Mouse (Mus musculus) neural tube, embryonic 13.5 days (tissue): ENCODE results near the gene Mthfd1l. TPM values are rescaled to one million over a fixed set of nuclear protein-coding genes. Genes with fewer than 3 reads are reported as not detected.

Experiments
- ATAC-seq: fragments of 200-750 bp; cut with Nextera tagmentation; 2 replicates; pipeline ENCODE4 v1.8.0; 2017; ENCODE audit warnings: low read depth, mild to moderate bottlenecking, moderate TSS enrichment, moderate library complexity
- H3K27ac ChIP-seq: fragments of 300-500 bp; sonication (generic); replicated peaks from 2 replicates; pipeline ENCODE4 v1.5.1; 2015; ENCODE audit warnings: moderate library complexity, mild to moderate bottlenecking, inconsistent platforms
- H3K27me3 ChIP-seq: fragments of 300-500 bp; sonication (generic); 2 replicates; pipeline ENCODE4 v1.6.1; 2015; ENCODE audit warnings: mild to moderate bottlenecking, inconsistent platforms
- H3K36me3 ChIP-seq: fragments of 300-500 bp; sonication (generic); 2 replicates; pipeline ENCODE4 v1.6.1; 2015; ENCODE audit warnings: mild to moderate bottlenecking, inconsistent platforms
- H3K4me1 ChIP-seq: fragments of 300-500 bp; sonication (generic); replicated peaks from 2 replicates; pipeline ENCODE4 v1.6.1; 2015; ENCODE audit warnings: inconsistent platforms
- H3K4me2 ChIP-seq: fragments of 300-500 bp; sonication (generic); 2 replicates; pipeline ENCODE4 v1.6.1; 2015; ENCODE audit warnings: inconsistent platforms, mild to moderate bottlenecking, moderate library complexity
- H3K4me3 ChIP-seq: fragments of 300-500 bp; sonication (generic); 2 replicates; pipeline ENCODE4 v1.5.1; 2015; ENCODE audit warnings: mild to moderate bottlenecking, inconsistent platforms
- H3K9ac ChIP-seq: fragments of 300-500 bp; sonication (generic); 2 replicates; pipeline ENCODE4 v1.6.1; 2015; ENCODE audit warnings: moderate library complexity, mild to moderate bottlenecking, inconsistent platforms
- H3K9me3 ChIP-seq: fragments of 300-500 bp; sonication (generic); 2 replicates; pipeline ENCODE4 v1.6.1; 2016; ENCODE audit warnings: inconsistent platforms
- WGBS: fragments of 180-500 bp; shearing (Covaris S2); methylation state at CpG from one replicate; pipeline ENCODE4 v1.1.7; 2015; 5-methylcytosine and 5-hydroxymethylcytosine counted together
- polyA plus RNA-seq: library from polyadenylated mRNA; unstranded; fragments of >200 nt; fragmentation: Nextera tagmentation; extraction: Ambion mirVana; gene quantifications from 2 replicates; pipeline ENCODE4 v1.2.1, GENCODE M21; 2015

The Mthfd1l gene
- polyA plus RNA-seq, 1 experiment from 2014 or later = 6.2 TPM

- no peak overlapping the region for H3K4me3 ChIP-seq
- H3K36me3 ChIP-seq = 0 out of 2 replicates have a peak, but pooled peaks cover 3% of the 10 kb centered on the region
- WGBS = 86% methylated on average over 4 of the region's 4 CpGs
- no peak overlapping the region for H3K4me2 ChIP-seq
- H3K27me3 ChIP-seq = no peaks in the 10 kb centered on the region
- no peaks in the 10 kb centered on the region for H3K9me3 ChIP-seq
- no peak for ATAC-seq
- no peaks in the 10 kb centered on the region for H3K4me1 ChIP-seq
- H3K27ac ChIP-seq = no peak overlapping the region
- no peak overlapping the region for H3K9ac ChIP-seq
These were observed 54.5 kb downstream of the Mthfd1l start for GRCm38 (mm10) chr10:4027466-4027865.

GRCm38 (mm10) chr10:4028851-4029442 lies 56.0 kb downstream of the Mthfd1l start:
- Histone ChIP-seq H3K36me3 (0 out of 2 replicates have a peak, but pooled peaks cover 3% of the 10 kb centered on the region), H3K4me2 (no peak overlapping the region), H3K4me1 (no peaks in the 10 kb centered on the region), H3K4me3 (no peak overlapping the region), H3K27me3 (no peaks in the 10 kb centered on the region), H3K27ac (no peak overlapping the region), H3K9me3 (no peaks in the 10 kb centered on the region), H3K9ac (no peak overlapping the region)
- WGBS = 86% methylated on average over 15 of the region's 15 CpGs
- ATAC-seq = no peak

DNA sequence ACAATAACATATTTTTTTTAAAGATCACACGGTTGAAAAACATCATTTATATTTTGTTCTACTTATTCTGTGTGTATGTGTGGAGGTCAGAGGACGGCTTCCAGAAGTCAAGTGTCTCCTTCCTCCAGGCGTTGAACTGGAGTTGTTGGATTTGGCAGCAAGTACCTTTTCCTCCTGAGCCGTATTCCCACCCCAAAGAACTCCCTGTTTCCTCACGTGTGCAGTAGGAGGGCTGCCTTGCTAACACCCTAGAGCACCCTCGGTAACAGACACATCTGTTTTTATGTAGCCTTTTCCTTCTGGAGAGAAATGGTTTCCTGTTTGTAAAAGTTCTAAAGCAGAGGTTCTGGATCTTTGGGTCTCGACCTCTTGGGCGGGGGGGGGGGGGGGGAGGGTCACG lies 60.8 kb downstream of the Mthfd1l start:
- no peak overlapping the region for H3K4me3 ChIP-seq
- 0 out of 2 replicates have a peak, but pooled peaks cover 3% of the 10 kb centered on the region for H3K36me3 ChIP-seq
- H3K4me1 ChIP-seq = no peaks in the 10 kb centered on the region
- no peak overlapping the region for H3K4me2 ChIP-seq
- H3K9me3 ChIP-seq = no peaks in the 10 kb centered on the region
- no peaks in the 10 kb centered on the region for H3K27me3 ChIP-seq
- no peak overlapping the region for H3K27ac ChIP-seq
- no peak overlapping the region for H3K9ac ChIP-seq
- 79% methylated on average over 9 of the region's 9 CpGs for WGBS
- ATAC-seq = no peak

DNA sequence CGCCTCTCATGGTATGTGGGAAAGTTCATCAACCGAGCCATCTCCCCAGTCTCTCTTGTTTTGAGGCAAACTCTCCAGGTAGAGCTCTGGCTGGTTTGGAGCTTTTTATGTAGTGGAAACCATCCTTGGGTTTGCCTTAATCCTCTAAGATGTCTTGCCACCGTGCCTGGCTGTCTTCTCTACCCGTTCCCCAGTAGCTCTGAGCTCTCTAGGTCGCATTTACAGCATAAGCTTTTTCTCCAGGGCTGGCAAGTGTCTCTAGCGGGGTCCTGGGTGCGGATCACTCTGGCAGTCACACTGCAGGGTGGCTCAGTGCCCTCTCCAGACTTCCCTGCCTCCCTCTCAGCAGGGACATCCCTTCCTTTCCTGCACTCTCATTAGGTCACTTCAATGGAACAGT lies 63.6 kb downstream of the Mthfd1l start:
- Histone ChIP-seq H3K27ac (no peak overlapping the region), H3K9me3 (no peaks in the 10 kb centered on the region), H3K4me3 (no peak overlapping the region), H3K27me3 (no peaks in the 10 kb centered on the region), H3K36me3 (no peaks in the 10 kb centered on the region), H3K9ac (no peak overlapping the region), H3K4me2 (no peak overlapping the region), H3K4me1 (no peaks in the 10 kb centered on the region)
- WGBS = 93% methylated on average over 7 of the region's 7 CpGs
- ATAC-seq = no peak

- Histone ChIP-seq H3K36me3 (no peaks in the 10 kb centered on the region), H3K9ac (no peak overlapping the region), H3K9me3 (no peaks in the 10 kb centered on the region), H3K27ac (no peak overlapping the region), H3K4me1 (no peaks in the 10 kb centered on the region), H3K27me3 (no peaks in the 10 kb centered on the region), H3K4me3 (no peak overlapping the region), H3K4me2 (no peak overlapping the region)
- WGBS = 57% methylated on average over 3 of the region's 3 CpGs
- ATAC-seq = peak; percentile 32; the same call in 1 of the 2 replicates
These were observed 64.1 kb downstream of the Mthfd1l start for GRCm38 (mm10) chr10:4037066-4037465.

GRCm38 (mm10) chr10:4038576-4038975 lies 65.7 kb downstream of the Mthfd1l start:
- Histone ChIP-seq H3K36me3 (no peaks in the 10 kb centered on the region), H3K9ac (no peak overlapping the region), H3K4me2 (no peak overlapping the region), H3K9me3 (no peaks in the 10 kb centered on the region), H3K27me3 (no peaks in the 10 kb centered on the region), H3K4me1 (no peaks in the 10 kb centered on the region), H3K4me3 (no peak overlapping the region), H3K27ac (no peak overlapping the region)
- ATAC-seq = no peak
- 87% methylated on average over 11 of the region's 11 CpGs for WGBS

- Histone ChIP-seq H3K36me3 (no peaks in the 10 kb centered on the region), H3K4me3 (no peak overlapping the region), H3K4me1 (no peaks in the 10 kb centered on the region), H3K27me3 (no peaks in the 10 kb centered on the region), H3K9me3 (no peaks in the 10 kb centered on the region), H3K27ac (no peak overlapping the region), H3K4me2 (no peak overlapping the region), H3K9ac (no peak overlapping the region)
- 76% methylated on average over 9 of the region's 9 CpGs for WGBS
- ATAC-seq = no peak
These were observed 68.8 kb downstream of the Mthfd1l start for GRCm38 (mm10) chr10:4041691-4042090.

DNA sequence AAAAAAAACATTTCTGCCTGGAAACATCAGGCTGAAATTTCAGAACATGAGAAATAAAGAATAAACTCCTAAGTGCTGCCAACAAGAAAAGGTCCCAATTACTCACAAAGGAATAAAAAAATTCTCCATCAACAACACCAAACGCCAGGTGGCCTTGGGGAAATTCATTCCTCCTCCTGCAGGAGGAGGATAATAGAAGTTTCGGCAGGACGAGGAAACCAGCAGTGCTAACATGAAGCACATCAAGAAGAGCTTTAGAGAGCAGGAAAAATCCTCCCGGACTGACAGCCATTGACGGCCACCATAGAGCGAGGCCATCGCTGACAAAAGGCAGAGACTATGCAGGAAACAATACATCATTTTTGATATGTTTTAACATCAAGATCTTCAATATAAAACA lies 71.5 kb downstream of the Mthfd1l start:
- WGBS = 76% methylated on average over 7 of the region's 7 CpGs
- no peak for ATAC-seq
- no peaks in the 10 kb centered on the region for H3K4me1 ChIP-seq
- no peak overlapping the region for H3K9ac ChIP-seq
- no peak overlapping the region for H3K4me3 ChIP-seq
- H3K27ac ChIP-seq = no peak overlapping the region
- H3K36me3 ChIP-seq = no peaks in the 10 kb centered on the region
- H3K9me3 ChIP-seq = no peaks in the 10 kb centered on the region
- H3K27me3 ChIP-seq = no peaks in the 10 kb centered on the region
- no peak overlapping the region for H3K4me2 ChIP-seq

DNA sequence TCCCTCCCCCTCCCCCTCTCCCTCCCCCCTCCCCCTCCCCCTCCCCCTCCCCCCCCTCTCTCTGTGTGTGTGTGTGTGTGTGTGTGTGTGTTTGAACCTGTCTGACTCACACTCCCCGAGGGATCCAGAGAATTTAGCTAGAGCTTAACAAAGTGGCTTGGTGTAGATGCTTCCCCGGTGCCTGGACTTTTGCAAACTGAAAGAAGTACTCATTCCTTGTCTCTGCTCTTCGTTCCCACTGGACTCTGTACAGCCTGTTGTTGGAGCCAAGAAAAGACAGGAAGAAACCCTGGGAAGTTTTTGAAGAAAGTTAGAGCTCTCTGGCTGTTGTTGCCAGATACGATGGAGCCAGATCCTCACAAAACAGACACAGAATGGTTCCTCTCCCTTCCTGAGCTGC lies 73.6 kb downstream of the Mthfd1l start:
- Histone ChIP-seq H3K4me2 (no peak overlapping the region), H3K27me3 (no peaks in the 10 kb centered on the region), H3K4me1 (no peaks in the 10 kb centered on the region), H3K4me3 (no peak overlapping the region), H3K36me3 (no peaks in the 10 kb centered on the region), H3K9ac (no peak overlapping the region), H3K27ac (no peak overlapping the region), H3K9me3 (no peaks in the 10 kb centered on the region)
- ATAC-seq = no peak
- 76% methylated on average over 4 of the region's 4 CpGs for WGBS

GRCm38 (mm10) chr10:4047666-4048065 lies 74.7 kb downstream of the Mthfd1l start:
- no peaks in the 10 kb centered on the region for H3K27me3 ChIP-seq
- H3K9me3 ChIP-seq = no peaks in the 10 kb centered on the region
- no peaks in the 10 kb centered on the region for H3K4me1 ChIP-seq
- no peak overlapping the region for H3K27ac ChIP-seq
- H3K4me2 ChIP-seq = no peak overlapping the region
- no peak overlapping the region for H3K4me3 ChIP-seq
- ATAC-seq = no peak
- WGBS = 77% methylated on average over 6 of the region's 6 CpGs
- no peak overlapping the region for H3K9ac ChIP-seq
- H3K36me3 ChIP-seq = no peaks in the 10 kb centered on the region

DNA sequence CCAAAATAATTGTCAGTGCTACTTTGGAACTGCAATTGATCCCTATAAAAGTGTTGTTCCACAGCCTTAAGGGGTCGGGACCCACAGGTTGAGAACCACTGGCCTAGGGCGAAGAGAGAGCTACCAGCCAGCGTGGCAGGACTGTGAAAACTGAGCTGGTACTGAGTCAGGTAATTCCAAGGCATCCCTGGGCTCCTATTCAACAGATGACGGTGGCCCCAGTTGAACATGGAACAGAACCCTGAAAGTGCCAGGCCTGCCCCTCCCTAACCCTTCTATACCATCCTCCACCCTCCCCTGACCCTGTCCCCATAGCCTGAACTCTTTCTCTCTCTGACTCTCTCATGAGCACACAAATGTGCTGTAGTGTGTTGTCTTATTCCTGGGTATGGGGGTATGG lies 77.3 kb downstream of the Mthfd1l start:
- Histone ChIP-seq H3K9ac (no peak overlapping the region), H3K27ac (no peak overlapping the region), H3K4me2 (no peak overlapping the region), H3K27me3 (no peaks in the 10 kb centered on the region), H3K36me3 (no peaks in the 10 kb centered on the region), H3K9me3 (no peaks in the 10 kb centered on the region), H3K4me1 (0 out of 2 replicates have a peak, but pooled peaks cover 8% of the 10 kb centered on the region), H3K4me3 (no peak overlapping the region)
- whole genome bisulfite sequencing = 93% methylated on average over 4 of the region's 4 CpGs
- ATAC-seq = no peak

DNA sequence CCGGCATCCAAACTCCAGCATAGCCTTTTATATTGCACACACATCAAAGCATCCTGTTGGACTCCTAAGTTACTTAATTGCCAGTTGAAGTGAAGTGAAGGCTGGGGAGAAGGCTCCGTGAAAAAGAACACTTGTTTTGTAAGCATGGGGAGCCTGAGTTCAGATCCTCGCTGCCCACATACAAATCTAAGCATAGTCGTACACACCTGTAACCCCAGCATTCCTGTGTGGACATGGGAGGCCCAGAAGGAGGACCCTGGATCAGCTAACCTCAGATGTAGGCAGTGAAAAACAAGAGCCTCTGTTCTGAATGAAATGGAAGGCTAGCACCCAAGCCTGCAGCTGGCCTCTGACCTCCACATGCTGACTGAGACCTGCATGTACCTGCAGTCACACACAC lies 79.8 kb downstream of the Mthfd1l start:
- H3K9ac ChIP-seq = no peak overlapping the region
- ATAC-seq = no peak
- no peak overlapping the region for H3K4me2 ChIP-seq
- no peaks in the 10 kb centered on the region for H3K27me3 ChIP-seq
- H3K36me3 ChIP-seq = no peaks in the 10 kb centered on the region
- WGBS = 67% methylated on average over 4 of the region's 4 CpGs
- no peak overlapping the region for H3K4me3 ChIP-seq
- no peaks in the 10 kb centered on the region for H3K9me3 ChIP-seq
- H3K4me1 ChIP-seq = 0 out of 2 replicates have a peak, but pooled peaks cover 8% of the 10 kb centered on the region
- H3K27ac ChIP-seq = no peak overlapping the region
